Mouse (Mus musculus): ENCODE measurements around the gene Aif1l. TPM values are rescaled to one million over a fixed set of nuclear protein-coding genes. Genes with fewer than 3 reads are reported as not detected.

Aif1l gene
- polyA plus RNA-seq, 2 experiments: 1.3 to 1.5 TPM

GRCm38 (mm10) chr2:31990961-31991360 is 41.0 kb downstream of the Aif1l start:
- 84% methylated on average over 4 of the region's 4 CpGs for WGBS (ENCODE audit: insufficient replicate concordance)
- TF ChIP-seq CTCF (IDR thresholded peaks at IDR 0.05; ENCODE audit: low read depth): no peak
- TF ChIP-seq EP300 (IDR thresholded peaks at IDR 0.05; ENCODE audit: low read depth): no peak
- no peak overlapping the region for H3K4me2 ChIP-seq (ENCODE audit: low read depth)
- DNase-seq (ENCODE audit: low read depth in 3 of 3, low spot score in 3 of 3) (no peak), ATAC-seq (ENCODE audit: insufficient read depth) (no peak)
- H3K9me3 ChIP-seq (ENCODE audit: control insufficient read depth, low read length): no peaks in the 10 kb centered on the region
- H3K27me3 ChIP-seq (ENCODE audit: control insufficient read depth, insufficient read depth, low read length): no peaks in the 10 kb centered on the region
- H3K27ac ChIP-seq: no peak overlapping the region
- H3K4me3 ChIP-seq (ENCODE audit: insufficient read depth in 1 of 2, low read depth in 2 of 2, low read length in 2 of 2): no peak overlapping the region
- peaks cover 68% of the 10 kb centered on the region for H3K36me3 ChIP-seq (replicated peaks; ENCODE audit: control insufficient read depth, insufficient read depth, low read depth)
- H3K9ac ChIP-seq (replicated peaks): no peak overlapping the region
- H3K4me1 ChIP-seq (replicated peaks; ENCODE audit: control insufficient read depth in 2 of 2, insufficient read depth in 2 of 2, low read length in 1 of 2): no peaks in the 10 kb centered on the region

GRCm38 (mm10) chr2:31994896-31995295 is 45.0 kb downstream of the Aif1l start:
- Histone ChIP-seq H3K9me3 (ENCODE audit: control insufficient read depth, low read length) (no peaks in the 10 kb centered on the region), H3K27ac (no peak overlapping the region), H3K4me1 (replicated peaks; ENCODE audit: control insufficient read depth in 2 of 2, insufficient read depth in 2 of 2, low read length in 1 of 2) (no peaks in the 10 kb centered on the region), H3K27me3 (ENCODE audit: control insufficient read depth, insufficient read depth, low read length) (no peaks in the 10 kb centered on the region), H3K4me2 (ENCODE audit: low read depth) (no peak overlapping the region), H3K4me3 (ENCODE audit: insufficient read depth in 1 of 2, low read depth in 2 of 2, low read length in 2 of 2) (no peak overlapping the region), H3K9ac (replicated peaks) (no peak overlapping the region), H3K36me3 (replicated peaks; ENCODE audit: control insufficient read depth, insufficient read depth, low read depth) (peaks cover 74% of the 10 kb centered on the region)
- TF ChIP-seq CTCF (IDR thresholded peaks at IDR 0.05; ENCODE audit: low read depth) (no peak), EP300 (IDR thresholded peaks at IDR 0.05; ENCODE audit: low read depth) (no peak)
- WGBS (ENCODE audit: insufficient replicate concordance): 87% methylated on average over 9 of the region's 9 CpGs
- ATAC-seq (ENCODE audit: insufficient read depth) (no peak), DNase-seq (ENCODE audit: low read depth in 3 of 3, low spot score in 3 of 3) (no peak)

GRCm38 (mm10) chr2:31996060-31996459 is 46.1 kb downstream of the Aif1l start:
- ATAC-seq (ENCODE audit: insufficient read depth) (no peak), DNase-seq (ENCODE audit: low read depth in 3 of 3, low spot score in 3 of 3) (no peak)
- TF ChIP-seq CTCF (IDR thresholded peaks at IDR 0.05; ENCODE audit: low read depth): no peak
- no peak for TF ChIP-seq EP300 (IDR thresholded peaks at IDR 0.05; ENCODE audit: low read depth)
- Histone ChIP-seq H3K4me3 (ENCODE audit: insufficient read depth in 1 of 2, low read depth in 2 of 2, low read length in 2 of 2) (no peak overlapping the region), H3K27ac (no peak overlapping the region), H3K9me3 (ENCODE audit: control insufficient read depth, low read length) (no peaks in the 10 kb centered on the region), H3K4me2 (ENCODE audit: low read depth) (no peak overlapping the region), H3K4me1 (replicated peaks; ENCODE audit: control insufficient read depth in 2 of 2, insufficient read depth in 2 of 2, low read length in 1 of 2) (no peaks in the 10 kb centered on the region), H3K27me3 (ENCODE audit: control insufficient read depth, insufficient read depth, low read length) (no peaks in the 10 kb centered on the region), H3K9ac (replicated peaks) (no peak overlapping the region), H3K36me3 (replicated peaks; ENCODE audit: control insufficient read depth, insufficient read depth, low read depth) (peaks cover 63% of the 10 kb centered on the region)
- 86% methylated on average over 13 of the region's 13 CpGs for WGBS (ENCODE audit: insufficient replicate concordance)

GRCm38 (mm10) chr2:31997539-31997938 is 47.6 kb downstream of the Aif1l start:
- Histone ChIP-seq H3K9ac (replicated peaks) (no peak overlapping the region), H3K4me3 (ENCODE audit: insufficient read depth in 1 of 2, low read depth in 2 of 2, low read length in 2 of 2) (no peak overlapping the region), H3K4me2 (ENCODE audit: low read depth) (no peak overlapping the region), H3K27ac (no peak overlapping the region), H3K9me3 (ENCODE audit: control insufficient read depth, low read length) (no peaks in the 10 kb centered on the region), H3K36me3 (replicated peaks; ENCODE audit: control insufficient read depth, insufficient read depth, low read depth) (peaks cover 57% of the 10 kb centered on the region), H3K4me1 (replicated peaks; ENCODE audit: control insufficient read depth in 2 of 2, insufficient read depth in 2 of 2, low read length in 1 of 2) (no peaks in the 10 kb centered on the region), H3K27me3 (ENCODE audit: control insufficient read depth, insufficient read depth, low read length) (no peaks in the 10 kb centered on the region)
- no peak for ATAC-seq (ENCODE audit: insufficient read depth)
- DNase-seq (ENCODE audit: low read depth in 3 of 3, low spot score in 3 of 3): no peak
- 82% methylated on average over 5 of the region's 5 CpGs for WGBS (ENCODE audit: insufficient replicate concordance)
- TF ChIP-seq EP300 (IDR thresholded peaks at IDR 0.05; ENCODE audit: low read depth): no peak
- no peak for TF ChIP-seq CTCF (IDR thresholded peaks at IDR 0.05; ENCODE audit: low read depth)

GRCm38 (mm10) chr2:31998443-31998842 is 48.5 kb downstream of the Aif1l start:
- no peak; the same call in 1 of the 2 replicates for TF ChIP-seq CTCF (IDR thresholded peaks at IDR 0.05; ENCODE audit: low read depth)
- no peak for TF ChIP-seq EP300 (IDR thresholded peaks at IDR 0.05; ENCODE audit: low read depth)
- Histone ChIP-seq H3K36me3 (replicated peaks; ENCODE audit: control insufficient read depth, insufficient read depth, low read depth) (peaks cover 59% of the 10 kb centered on the region), H3K9me3 (ENCODE audit: control insufficient read depth, low read length) (no peaks in the 10 kb centered on the region), H3K27ac (no peak overlapping the region), H3K4me3 (ENCODE audit: insufficient read depth in 1 of 2, low read depth in 2 of 2, low read length in 2 of 2) (no peak overlapping the region), H3K27me3 (ENCODE audit: control insufficient read depth, insufficient read depth, low read length) (no peaks in the 10 kb centered on the region), H3K4me2 (ENCODE audit: low read depth) (no peak overlapping the region), H3K9ac (replicated peaks) (no peak overlapping the region), H3K4me1 (replicated peaks; ENCODE audit: control insufficient read depth in 2 of 2, insufficient read depth in 2 of 2, low read length in 1 of 2) (no peaks in the 10 kb centered on the region)
- WGBS (ENCODE audit: insufficient replicate concordance): 59% methylated on average over 2 of the region's 2 CpGs
- DNase-seq (ENCODE audit: low read depth in 3 of 3, low spot score in 3 of 3) (no peak), ATAC-seq (ENCODE audit: insufficient read depth) (no peak)

All from liver, embryonic 14.5 days (tissue).